Mouse (Mus musculus): ENCODE data around the gene Ttc24. TPM values are rescaled to one million over a fixed set of nuclear protein-coding genes. Genes with fewer than 3 reads are reported as not detected.

Ttc24 gene
- polyA plus RNA-seq, 1 experiment from 2014 or later: not detected

DNA sequence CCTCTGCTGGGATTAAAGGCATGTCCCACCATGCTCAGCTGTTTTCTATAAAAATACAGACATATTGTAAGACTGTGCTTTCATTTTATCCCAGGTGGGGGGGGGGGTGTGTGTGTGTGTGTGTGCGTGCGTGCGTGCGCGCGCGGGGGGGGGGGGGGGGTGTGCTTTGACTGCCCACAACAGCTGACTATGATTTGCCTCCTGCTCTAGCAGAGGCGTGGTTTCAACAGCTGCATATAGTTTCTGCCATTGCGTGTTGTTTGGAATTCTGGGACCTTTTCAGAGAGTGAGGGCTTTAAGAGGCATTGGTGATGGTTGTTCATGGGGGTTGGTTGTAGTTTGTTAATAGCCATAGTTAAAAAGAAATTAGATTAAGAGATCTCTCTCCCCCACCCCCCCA, 7.4 kb upstream of the Ttc24 start:
- ATAC-seq (ENCODE audit: low FRiP score, low TSS enrichment): no peak
- Histone ChIP-seq H3K4me3 (ENCODE audit: low read length) (no peak overlapping the region), H3K9ac (ENCODE audit: low read depth, low read length) (no peak overlapping the region), H3K27me3 (ENCODE audit: control insufficient read depth, insufficient read depth, low read length) (no peaks in the 10 kb centered on the region), H3K27ac (ENCODE audit: low read depth, low read length) (no peak overlapping the region), H3K4me2 (replicated peaks; ENCODE audit: low read depth, low read length) (no peak overlapping the region), H3K36me3 (ENCODE audit: control insufficient read depth, insufficient read depth, low read length) (peaks cover 44% of the 10 kb centered on the region), H3K9me3 (ENCODE audit: control insufficient read depth, low read length) (no peaks in the 10 kb centered on the region), H3K4me1 (ENCODE audit: control insufficient read depth, insufficient read depth, low read length) (peaks cover 11% of the 10 kb centered on the region; the same call in 1 of the 2 replicates)
- 86% methylated on average over 3 of the region's 9 CpGs for WGBS

- no peak for ATAC-seq (ENCODE audit: low FRiP score, low TSS enrichment)
- Histone ChIP-seq H3K4me3 (ENCODE audit: low read length) (no peak overlapping the region), H3K36me3 (ENCODE audit: control insufficient read depth, insufficient read depth, low read length) (peaks cover 29% of the 10 kb centered on the region), H3K9me3 (ENCODE audit: control insufficient read depth, low read length) (no peaks in the 10 kb centered on the region), H3K4me2 (replicated peaks; ENCODE audit: low read depth, low read length) (no peak overlapping the region), H3K27me3 (ENCODE audit: control insufficient read depth, insufficient read depth, low read length) (no peaks in the 10 kb centered on the region), H3K9ac (ENCODE audit: low read depth, low read length) (no peak overlapping the region), H3K4me1 (ENCODE audit: control insufficient read depth, insufficient read depth, low read length) (peaks cover 11% of the 10 kb centered on the region; the same call in 1 of the 2 replicates), H3K27ac (ENCODE audit: low read depth, low read length) (no peak overlapping the region)
- WGBS: 90% methylated on average over 2 of the region's 2 CpGs
Observed at GRCm38 (mm10) chr3:88084001-88084400, 5.9 kb upstream of the Ttc24 start.

GRCm38 (mm10) chr3:88082663-88083062, 4.6 kb upstream of the Ttc24 start:
- Histone ChIP-seq H3K27ac (ENCODE audit: low read depth, low read length) (no peak overlapping the region), H3K9ac (ENCODE audit: low read depth, low read length) (peak overlapping the region; percentile 68; the same call in 1 of the 2 replicates)

GRCm38 (mm10) chr3:88082224-88082618, 4.1 kb upstream of the Ttc24 start:
- WGBS: 1% methylated on average over 13 of the region's 13 CpGs
- Histone ChIP-seq H3K4me1 (ENCODE audit: control insufficient read depth, insufficient read depth, low read length) (peaks cover 11% of the 10 kb centered on the region; the same call in 1 of the 2 replicates), H3K4me2 (replicated peaks; ENCODE audit: low read depth, low read length) (peak overlapping the region; percentile 83), H3K9ac (ENCODE audit: low read depth, low read length) (peak overlapping the region; percentile 68), H3K9me3 (ENCODE audit: control insufficient read depth, low read length) (no peaks in the 10 kb centered on the region), H3K27me3 (ENCODE audit: control insufficient read depth, insufficient read depth, low read length) (no peaks in the 10 kb centered on the region), H3K27ac (ENCODE audit: low read depth, low read length) (no peak overlapping the region; the same call in 1 of the 2 replicates), H3K36me3 (ENCODE audit: control insufficient read depth, insufficient read depth, low read length) (peaks cover 17% of the 10 kb centered on the region; the same call in 1 of the 2 replicates), H3K4me3 (ENCODE audit: low read length) (peak overlapping the region; percentile 77)
- ATAC-seq (ENCODE audit: low FRiP score, low TSS enrichment): 0 out of 2 replicates have a peak, but pooled peaks have one; percentile 40

More at GRCm38 (mm10) chr3:88082663-88083062, 4.6 kb upstream of the Ttc24 start:
- no peaks in the 10 kb centered on the region for H3K9me3 ChIP-seq (ENCODE audit: control insufficient read depth, low read length)
- peaks cover 11% of the 10 kb centered on the region; the same call in 1 of the 2 replicates for H3K4me1 ChIP-seq (ENCODE audit: control insufficient read depth, insufficient read depth, low read length)
- WGBS: 19% methylated on average over 4 of the region's 4 CpGs
- no peaks in the 10 kb centered on the region for H3K27me3 ChIP-seq (ENCODE audit: control insufficient read depth, insufficient read depth, low read length)
- ATAC-seq (ENCODE audit: low FRiP score, low TSS enrichment): no peak
- H3K36me3 ChIP-seq (ENCODE audit: control insufficient read depth, insufficient read depth, low read length): peaks cover 19% of the 10 kb centered on the region; the same call in 1 of the 2 replicates
- H3K4me3 ChIP-seq (ENCODE audit: low read length): peak overlapping the region; percentile 77
- peak overlapping the region; percentile 83 for H3K4me2 ChIP-seq (replicated peaks; ENCODE audit: low read depth, low read length)

DNA sequence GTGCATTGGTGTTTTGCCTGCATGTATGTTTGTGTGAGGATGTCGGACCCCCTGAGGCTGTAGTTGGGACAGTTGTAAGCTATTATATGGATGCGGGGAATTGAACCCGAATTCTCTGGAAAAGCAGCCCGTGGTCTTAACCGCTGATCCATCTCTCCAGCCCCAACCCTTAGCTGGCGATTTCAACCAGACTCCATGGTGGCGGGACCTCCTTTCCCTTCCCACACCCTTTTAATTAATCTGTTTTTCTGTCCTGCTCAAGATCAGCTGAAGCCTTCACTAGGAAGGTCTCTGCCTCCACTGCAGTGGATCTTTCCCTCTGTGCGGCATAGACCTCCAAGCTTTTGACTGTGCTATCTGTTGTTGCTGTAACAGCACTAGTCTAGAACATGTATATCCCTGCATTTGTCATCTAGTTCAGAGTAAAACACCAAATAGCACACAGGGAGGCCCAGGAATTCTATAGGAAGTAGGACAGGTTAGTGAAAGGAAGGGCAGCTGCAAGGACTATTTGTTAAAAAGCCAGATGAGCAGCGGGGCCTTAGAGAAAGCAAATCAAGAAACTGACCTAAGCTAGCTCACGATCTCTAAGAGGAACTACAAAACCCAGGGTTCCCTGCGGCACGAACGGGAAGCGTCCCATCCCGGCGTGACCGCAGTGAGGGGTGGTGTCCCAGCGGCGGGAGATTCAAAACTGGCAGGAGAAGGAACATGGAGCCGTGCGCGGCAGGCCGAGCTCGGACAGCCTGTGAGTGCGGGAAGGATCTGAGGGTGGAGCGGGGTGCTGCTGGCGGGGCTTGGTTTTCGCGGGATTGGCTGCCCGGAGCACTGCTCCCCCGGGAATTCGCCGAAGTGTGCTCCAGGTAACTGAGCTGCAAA, 3.5 kb upstream of the Ttc24 start, which contains the start of gene Iqgap3:
TSS of gene Iqgap3 (plus strand) at position 627 of the 879 bp plus-strand sequence.
- peak within 1 kb of the TSS; percentile 68 for H3K9ac ChIP-seq (ENCODE audit: low read depth, low read length)
- H3K9me3 ChIP-seq (ENCODE audit: control insufficient read depth, low read length): no peaks in the 10 kb centered on the region
- H3K4me1 ChIP-seq (ENCODE audit: control insufficient read depth, insufficient read depth, low read length): peaks cover 11% of the 10 kb centered on the region; the same call in 1 of the 2 replicates
- peak within 1 kb of the TSS; percentile 77 for H3K4me3 ChIP-seq (ENCODE audit: low read length)
- peak within 1 kb of the TSS; percentile 83 for H3K4me2 ChIP-seq (replicated peaks; ENCODE audit: low read depth, low read length)
- peaks cover 13% of the 10 kb centered on the region; the same call in 1 of the 2 replicates for H3K36me3 ChIP-seq (ENCODE audit: control insufficient read depth, insufficient read depth, low read length)
- ATAC-seq (ENCODE audit: low FRiP score, low TSS enrichment): peak; percentile 75
- 20% methylated on average over 33 of the region's 33 CpGs for WGBS
- no peaks in the 10 kb centered on the region for H3K27me3 ChIP-seq (ENCODE audit: control insufficient read depth, insufficient read depth, low read length)
- H3K27ac ChIP-seq (ENCODE audit: low read depth, low read length): no peak within 1 kb of the TSS; the same call in 1 of the 2 replicates

DNA sequence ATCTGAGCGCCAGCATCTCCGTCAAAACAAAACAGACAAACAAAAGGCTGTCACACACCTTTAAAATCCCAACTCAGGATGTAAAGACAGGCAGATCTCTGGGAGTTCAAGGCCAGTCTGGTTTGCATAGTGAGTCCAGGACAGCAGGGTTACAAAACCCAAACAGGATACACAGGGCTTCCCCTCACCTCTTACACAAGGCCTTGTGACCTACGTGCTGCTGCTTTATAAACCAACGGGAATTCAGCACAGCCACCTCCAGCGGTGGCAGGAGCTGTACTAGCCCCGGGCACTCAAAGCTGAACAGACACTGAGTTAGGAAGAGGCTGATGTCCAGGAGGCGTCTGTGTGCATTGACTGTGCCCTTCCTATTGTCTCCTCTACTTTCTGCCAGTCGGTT, 663 bp downstream of the Ttc24 start:
- no peak overlapping the region for H3K9ac ChIP-seq (ENCODE audit: low read depth, low read length)
- no peaks in the 10 kb centered on the region for H3K36me3 ChIP-seq (ENCODE audit: control insufficient read depth, insufficient read depth, low read length)
- ATAC-seq (ENCODE audit: low FRiP score, low TSS enrichment): no peak
- no peak overlapping the region for H3K4me2 ChIP-seq (replicated peaks; ENCODE audit: low read depth, low read length)
- H3K27me3 ChIP-seq (ENCODE audit: control insufficient read depth, insufficient read depth, low read length): no peaks in the 10 kb centered on the region
- whole genome bisulfite sequencing: 50% methylated on average over 8 of the region's 8 CpGs
- H3K27ac ChIP-seq (ENCODE audit: low read depth, low read length): no peak overlapping the region
- peaks cover 4% of the 10 kb centered on the region; the same call in 1 of the 2 replicates for H3K4me1 ChIP-seq (ENCODE audit: control insufficient read depth, insufficient read depth, low read length)
- no peaks in the 10 kb centered on the region for H3K9me3 ChIP-seq (ENCODE audit: control insufficient read depth, low read length)
- no peak overlapping the region for H3K4me3 ChIP-seq (ENCODE audit: low read length)

- ATAC-seq (ENCODE audit: low FRiP score, low TSS enrichment): no peak
- 75% methylated on average over 8 of the region's 8 CpGs for WGBS
- H3K9ac ChIP-seq (ENCODE audit: low read depth, low read length): no peak overlapping the region
- no peaks in the 10 kb centered on the region for H3K27me3 ChIP-seq (ENCODE audit: control insufficient read depth, insufficient read depth, low read length)
- H3K27ac ChIP-seq (ENCODE audit: low read depth, low read length): no peak overlapping the region
- H3K36me3 ChIP-seq (ENCODE audit: control insufficient read depth, insufficient read depth, low read length): no peaks in the 10 kb centered on the region
- no peaks in the 10 kb centered on the region for H3K4me1 ChIP-seq (ENCODE audit: control insufficient read depth, insufficient read depth, low read length)
- H3K4me2 ChIP-seq (replicated peaks; ENCODE audit: low read depth, low read length): no peak overlapping the region
- no peak overlapping the region for H3K4me3 ChIP-seq (ENCODE audit: low read length)
- H3K9me3 ChIP-seq (ENCODE audit: control insufficient read depth, low read length): no peaks in the 10 kb centered on the region
Observed at GRCm38 (mm10) chr3:88074766-88075165, 3.3 kb downstream of the Ttc24 start.

GRCm38 (mm10) chr3:88074351-88074750, 3.8 kb downstream of the Ttc24 start:
- ATAC-seq (ENCODE audit: low FRiP score, low TSS enrichment): no peak

GRCm38 (mm10) chr3:88073631-88074030, 4.5 kb downstream of the Ttc24 start:
- ATAC-seq (ENCODE audit: low FRiP score, low TSS enrichment): no peak
- WGBS: 59% methylated on average over 2 of the region's 2 CpGs
- no peak overlapping the region for H3K9ac ChIP-seq (ENCODE audit: low read depth, low read length)
- no peaks in the 10 kb centered on the region for H3K36me3 ChIP-seq (ENCODE audit: control insufficient read depth, insufficient read depth, low read length)
- H3K9me3 ChIP-seq (ENCODE audit: control insufficient read depth, low read length): no peaks in the 10 kb centered on the region
- no peak overlapping the region for H3K4me3 ChIP-seq (ENCODE audit: low read length)
- H3K4me1 ChIP-seq (ENCODE audit: control insufficient read depth, insufficient read depth, low read length): no peaks in the 10 kb centered on the region
- no peaks in the 10 kb centered on the region for H3K27me3 ChIP-seq (ENCODE audit: control insufficient read depth, insufficient read depth, low read length)
- no peak overlapping the region for H3K27ac ChIP-seq (ENCODE audit: low read depth, low read length)
- no peak overlapping the region for H3K4me2 ChIP-seq (replicated peaks; ENCODE audit: low read depth, low read length)

More at GRCm38 (mm10) chr3:88074351-88074750, 3.8 kb downstream of the Ttc24 start:
- no peaks in the 10 kb centered on the region for H3K36me3 ChIP-seq (ENCODE audit: control insufficient read depth, insufficient read depth, low read length)
- no peaks in the 10 kb centered on the region for H3K9me3 ChIP-seq (ENCODE audit: control insufficient read depth, low read length)
- no peaks in the 10 kb centered on the region for H3K4me1 ChIP-seq (ENCODE audit: control insufficient read depth, insufficient read depth, low read length)
- no peaks in the 10 kb centered on the region for H3K27me3 ChIP-seq (ENCODE audit: control insufficient read depth, insufficient read depth, low read length)
- H3K4me2 ChIP-seq (replicated peaks; ENCODE audit: low read depth, low read length): no peak overlapping the region
- WGBS: 62% methylated on average over 2 of the region's 2 CpGs
- no peak overlapping the region for H3K4me3 ChIP-seq (ENCODE audit: low read length)
- no peak overlapping the region for H3K27ac ChIP-seq (ENCODE audit: low read depth, low read length)
- no peak overlapping the region for H3K9ac ChIP-seq (ENCODE audit: low read depth, low read length)

Data from kidney, embryonic 14.5 days (tissue).